Mouse (Mus musculus) embryonic facial prominence, embryonic 12.5 days (tissue): ENCODE data around the gene 4930433I11Rik. TPM values are rescaled to one million over a fixed set of nuclear protein-coding genes. Genes with fewer than 3 reads are reported as not detected.
"Not testable (repeated sequence)": the region's sequence is repeated elsewhere in the genome, so short reads cannot be mapped to it uniquely, and the experiment has no call there.

Source experiments
- ATAC-seq: fragments of 200-750 bp; cut with Nextera tagmentation; 2 replicates; pipeline ENCODE4 v1.8.0; 2017; ENCODE audit not compliant: insufficient number of reproducible peaks, insufficient read depth, low FRiP score, low TSS enrichment
- H3K27ac ChIP-seq: fragments of 300-500 bp; sonication (generic); 2 replicates; pipeline ENCODE4 v1.5.1; 2016; ENCODE audit warnings: mild to moderate bottlenecking
- H3K27me3 ChIP-seq: fragments of 300-500 bp; sonication (generic); 2 replicates; pipeline ENCODE4 v1.6.1; 2016; ENCODE audit warnings: mild to moderate bottlenecking, moderate library complexity
- H3K36me3 ChIP-seq: fragments of 300-500 bp; sonication (generic); 2 replicates; pipeline ENCODE4 v1.6.1; 2016; ENCODE audit warnings: mild to moderate bottlenecking
- H3K4me1 ChIP-seq: fragments of 300-500 bp; sonication (generic); 2 replicates; pipeline ENCODE4 v1.6.1; 2016
- H3K4me2 ChIP-seq: fragments of 300-500 bp; sonication (generic); replicated peaks from 2 replicates; pipeline ENCODE4 v1.6.1; 2016; ENCODE audit warnings: mild to moderate bottlenecking, moderate library complexity
- H3K4me3 ChIP-seq: fragments of 300-500 bp; sonication (generic); 2 replicates; pipeline ENCODE4 v1.5.1; 2016; ENCODE audit warnings: mild to moderate bottlenecking
- H3K9ac ChIP-seq: fragments of 300-500 bp; sonication (generic); 2 replicates; pipeline ENCODE4 v1.6.1; 2016; ENCODE audit warnings: mild to moderate bottlenecking, moderate library complexity
- H3K9me3 ChIP-seq: fragments of 300-500 bp; sonication (generic); 2 replicates; pipeline ENCODE4 v1.6.1; 2016; ENCODE audit warnings: mild to moderate bottlenecking, moderate library complexity
- WGBS: fragments of 180-500 bp; shearing (Covaris S2); methylation state at CpG from one replicate; pipeline ENCODE4 v1.1.7; 2016; 5-methylcytosine and 5-hydroxymethylcytosine counted together
- polyA plus RNA-seq: library from polyadenylated mRNA; unstranded; fragments of >200 nt; fragmentation: Nextera tagmentation; extraction: Ambion mirVana; gene quantifications from 2 replicates; pipeline ENCODE4 v1.2.1, GENCODE M21; 2016

The 4930433I11Rik gene
- not detected in 2 replicates for polyA plus RNA-seq

GRCm38 (mm10) chr7:40987243-40987642 lies at the start of gene 4930433I11Rik:
4930433I11Rik (plus strand) TSS chr7:40987543.
- ATAC-seq, result no peak
- H3K4me1 ChIP-seq, result no peaks in the 10 kb centered on the region

GRCm38 (mm10) chr7:40939371-40939770 lies 48.0 kb upstream of the 4930433I11Rik start:
- 91% methylated on average over 1 of the region's 1 CpGs for WGBS

More at GRCm38 (mm10) chr7:40987243-40987642, at the start of gene 4930433I11Rik:
- H3K36me3 ChIP-seq, result no peaks in the 10 kb centered on the region
- no peaks in the 10 kb centered on the region for H3K9me3 ChIP-seq
- WGBS, result 81% methylated on average over 1 of the region's 1 CpGs
- H3K27ac ChIP-seq, result no peak within 1 kb of the TSS
- no peak within 1 kb of the TSS for H3K9ac ChIP-seq
- no peak within 1 kb of the TSS for H3K4me3 ChIP-seq
- no peak within 1 kb of the TSS for H3K4me2 ChIP-seq
- H3K27me3 ChIP-seq, result no peaks in the 10 kb centered on the region

GRCm38 (mm10) chr7:40942233-40942935 lies 45.0 kb upstream of the 4930433I11Rik start:
- Histone ChIP-seq H3K9ac (no peak overlapping the region), H3K27me3 (no peaks in the 10 kb centered on the region), H3K36me3 (no peaks in the 10 kb centered on the region), H3K4me1 (no peaks in the 10 kb centered on the region), H3K27ac (no peak overlapping the region), H3K4me2 (no peak overlapping the region), H3K4me3 (no peak overlapping the region), H3K9me3 (no peaks in the 10 kb centered on the region)
- 64% methylated on average over 3 of the region's 3 CpGs for WGBS
- no peak for ATAC-seq

More at GRCm38 (mm10) chr7:40939371-40939770, 48.0 kb upstream of the 4930433I11Rik start:
- Histone ChIP-seq H3K27me3 (no peaks in the 10 kb centered on the region), H3K4me3 (no peak overlapping the region), H3K4me1 (no peaks in the 10 kb centered on the region), H3K36me3 (no peaks in the 10 kb centered on the region), H3K27ac (no peak overlapping the region), H3K9me3 (no peaks in the 10 kb centered on the region), H3K9ac (no peak overlapping the region), H3K4me2 (no peak overlapping the region)
- ATAC-seq, result no peak

GRCm38 (mm10) chr7:41032419-41032818 lies 45.1 kb downstream of the 4930433I11Rik start, which contains the start of gene Gm4884:
Gm4884 (plus strand) TSS chr7:41032719.
- H3K4me3 ChIP-seq, H3K9me3 ChIP-seq, H3K27me3 ChIP-seq, H3K36me3 ChIP-seq, ATAC-seq, H3K4me2 ChIP-seq, H3K9ac ChIP-seq, H3K27ac ChIP-seq, H3K4me1 ChIP-seq: not testable (repeated sequence)
- 88% methylated on average over 1 of the region's 1 CpGs for WGBS

- WGBS, result 60% methylated on average over 3 of the region's 3 CpGs
- H3K4me2 ChIP-seq, H3K4me3 ChIP-seq, ATAC-seq, H3K27ac ChIP-seq, H3K36me3 ChIP-seq, H3K9me3 ChIP-seq, H3K4me1 ChIP-seq, H3K9ac ChIP-seq, H3K27me3 ChIP-seq: not testable (repeated sequence)
These were observed 56.7 kb downstream of the 4930433I11Rik start for GRCm38 (mm10) chr7:41044058-41044457.

Other genes with a start within 250 kb of the 4930433I11Rik start
- 11.8 and 13.4 TPM in 2 replicates for gene Vstm2b, start 89.2 kb upstream of the 4930433I11Rik start, polyA plus RNA-seq
- gene Gm4884, start 45.2 kb downstream of the 4930433I11Rik start, polyA plus RNA-seq, result not detected in 2 replicates
- not detected in 2 replicates for gene Gm5592, start 166.3 kb downstream of the 4930433I11Rik start, polyA plus RNA-seq